Mouse (Mus musculus): ENCODE results near the gene Bcl2l2.

Bcl2l2 gene

GRCm38 (mm10) chr14:54894296-54895151 is 11.3 kb downstream of the Bcl2l2 start:
- no peak for DNase-seq

GRCm38 (mm10) chr14:54897445-54897844 is 14.3 kb downstream of the Bcl2l2 start:
- DNase-seq: no peak

DNA sequence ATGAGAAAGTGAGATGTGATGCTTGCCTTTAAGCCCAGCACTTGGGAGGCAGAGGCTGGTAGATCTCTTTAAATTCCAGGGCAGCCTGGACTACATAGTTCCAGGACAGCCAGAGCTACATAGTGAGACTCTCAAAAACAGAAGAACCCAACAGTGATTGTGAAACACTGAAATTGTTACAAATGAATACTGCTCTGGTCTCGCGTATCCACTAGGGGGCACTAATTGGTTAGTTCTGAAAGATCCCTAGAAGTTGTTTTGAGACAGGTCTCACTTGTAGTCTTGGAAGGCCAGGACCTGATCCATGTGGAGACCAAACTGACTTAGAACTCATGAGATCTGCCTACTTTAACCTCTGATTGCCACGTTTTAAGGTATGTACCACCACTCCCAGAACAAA is 17.2 kb downstream of the Bcl2l2 start:
- peak; percentile 68 for DNase-seq

- no peak for DNase-seq
Measured at GRCm38 (mm10) chr14:54903641-54904040, 20.5 kb downstream of the Bcl2l2 start.

GRCm38 (mm10) chr14:54908682-54909081 is 25.5 kb downstream of the Bcl2l2 start:
- DNase-seq: no peak

GRCm38 (mm10) chr14:54912109-54912850 is 29.1 kb downstream of the Bcl2l2 start:
- peak; percentile 23 for DNase-seq

DNA sequence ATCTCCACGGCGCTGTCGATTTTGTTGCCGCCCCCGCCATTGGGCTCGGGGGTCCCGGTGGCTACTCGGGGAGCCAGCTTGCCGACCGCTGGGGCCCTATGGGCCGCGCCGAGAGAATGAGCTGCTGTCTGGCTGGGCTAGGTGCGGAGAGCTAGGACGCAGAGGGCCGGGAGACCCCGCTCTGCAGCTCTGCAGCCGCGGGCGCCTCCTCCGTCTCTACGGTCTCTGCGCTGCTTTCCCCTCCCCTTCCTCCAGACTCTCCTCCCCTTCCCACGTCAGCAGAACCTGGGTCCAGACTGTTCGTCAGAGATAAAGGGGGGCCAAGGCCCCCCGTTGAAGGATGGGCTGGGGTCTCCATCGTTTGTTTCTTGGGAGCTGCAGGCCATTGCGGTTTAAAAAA is 29.7 kb downstream of the Bcl2l2 start, which contains the start of gene Slc22a17:
Slc22a17 (minus strand) TSS at position 247 of the 400 bp plus-strand sequence.
- peak; percentile 55 for DNase-seq

GRCm38 (mm10) chr14:54913343-54913742 is 30.2 kb downstream of the Bcl2l2 start:
- no peak for DNase-seq

- DNase-seq: no peak
Measured at GRCm38 (mm10) chr14:54920076-54920685, 37.0 kb downstream of the Bcl2l2 start.

GRCm38 (mm10) chr14:54924641-54925348 is 41.6 kb downstream of the Bcl2l2 start:
- no peak for DNase-seq

DNA sequence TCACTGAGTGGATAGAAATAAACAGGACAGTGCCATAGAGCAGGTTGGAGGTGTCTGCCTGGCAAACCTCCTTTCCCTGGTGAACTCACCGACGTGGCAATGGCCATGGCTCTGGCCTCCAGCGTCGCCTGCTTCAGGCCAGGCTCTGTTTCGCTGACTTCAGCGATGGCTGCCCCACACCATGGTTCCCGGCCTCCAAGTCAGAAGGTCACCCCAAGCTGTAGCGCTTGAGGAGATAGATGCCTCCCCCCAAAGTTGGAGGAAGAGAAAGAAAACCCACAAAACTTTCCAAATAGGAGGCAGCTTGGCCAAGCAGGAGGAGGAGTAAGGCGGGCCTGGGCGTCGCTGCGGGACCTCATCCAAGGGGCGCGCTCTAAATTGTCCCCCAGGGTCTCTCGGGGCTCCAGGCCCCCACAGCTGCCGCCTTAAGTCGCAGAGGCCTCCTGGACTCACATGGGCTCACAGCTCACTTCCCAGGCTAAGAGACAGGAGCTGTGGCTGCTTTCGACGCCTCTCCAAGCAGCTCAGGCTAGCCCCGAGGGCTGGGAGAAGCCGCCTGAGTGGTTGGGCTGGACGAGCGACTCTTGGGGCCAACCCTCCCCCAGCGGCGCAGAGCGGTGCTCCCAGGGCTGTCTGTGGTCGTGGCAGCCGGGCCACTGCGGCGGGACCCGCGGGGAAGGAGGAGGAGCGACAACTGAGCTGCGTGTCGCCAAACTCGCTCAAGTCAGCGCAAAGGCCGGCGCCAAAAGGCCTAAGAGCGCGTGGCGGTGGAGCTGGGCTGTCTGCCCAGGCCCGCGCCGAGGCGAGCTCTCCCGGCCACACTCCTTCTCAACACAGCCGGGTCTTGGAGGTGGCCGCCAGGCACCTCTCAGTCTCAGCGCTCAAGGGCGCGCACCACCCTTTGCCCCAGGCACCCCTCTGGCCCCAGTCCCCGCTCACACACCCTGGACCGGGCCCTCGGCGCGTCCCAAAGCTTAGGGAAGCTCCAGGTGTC is 42.5 kb downstream of the Bcl2l2 start, which contains the start of gene Efs:
Efs (minus strand) TSS at position 778 of the 994 bp plus-strand sequence.
- no peak for DNase-seq

DNA sequence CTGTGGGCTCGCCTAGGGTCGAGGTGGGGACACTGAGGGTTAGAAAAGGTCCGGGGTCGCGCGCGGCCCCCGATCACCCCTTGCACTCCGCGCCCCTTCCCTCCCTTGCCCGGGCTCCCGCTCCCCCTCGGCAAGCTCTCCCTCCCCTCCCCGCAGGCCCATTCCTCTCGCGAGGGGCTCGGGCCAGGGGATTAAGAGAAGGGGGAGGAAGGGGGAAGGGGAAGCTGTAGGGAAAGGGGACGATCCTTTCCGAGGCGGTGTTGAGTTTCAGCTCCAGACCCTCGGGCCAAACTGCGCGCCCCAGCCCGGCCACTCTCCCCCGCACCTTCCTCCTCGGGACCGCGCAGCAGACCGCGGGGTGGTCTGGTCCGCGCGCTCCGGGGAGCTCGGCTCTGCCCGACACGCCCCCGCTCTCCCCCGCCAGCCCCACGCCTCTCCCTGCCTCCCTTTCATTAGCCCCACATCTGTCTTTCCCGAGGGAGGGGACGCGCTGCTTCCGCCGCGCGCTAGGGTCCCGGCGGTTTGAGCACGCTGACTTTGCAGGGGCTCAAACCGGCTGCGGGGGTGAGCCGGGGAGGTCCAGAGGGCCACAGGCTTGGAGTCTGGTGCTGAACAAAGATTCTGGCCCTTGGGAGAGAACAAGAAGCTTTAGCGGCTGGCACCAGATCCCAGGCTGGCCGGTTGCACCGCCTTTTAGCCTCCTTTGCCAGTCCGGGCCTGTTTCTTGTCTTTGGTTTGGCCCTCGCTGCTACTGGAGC is 43.4 kb downstream of the Bcl2l2 start:
- DNase-seq: no peak

DNA sequence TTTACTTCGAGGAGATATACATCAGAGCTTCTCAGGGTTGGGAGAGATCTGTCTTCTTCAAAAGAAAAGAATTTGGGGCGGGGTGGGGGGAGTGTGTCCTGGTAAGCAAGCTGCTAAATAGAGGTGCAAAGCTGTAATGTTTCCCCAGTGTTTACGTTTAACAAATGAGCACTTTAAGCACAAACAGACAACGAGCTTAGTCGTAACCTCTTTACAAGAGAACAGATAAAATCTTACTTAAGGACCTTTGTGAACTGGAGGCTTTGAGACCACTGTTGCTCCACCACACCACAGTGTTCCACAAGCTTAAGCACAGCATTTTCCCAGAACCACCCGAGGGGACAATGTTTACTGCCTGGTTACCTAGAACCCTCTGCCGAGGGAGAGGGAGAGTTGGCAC is 44.1 kb downstream of the Bcl2l2 start:
- DNase-seq: no peak

DNA sequence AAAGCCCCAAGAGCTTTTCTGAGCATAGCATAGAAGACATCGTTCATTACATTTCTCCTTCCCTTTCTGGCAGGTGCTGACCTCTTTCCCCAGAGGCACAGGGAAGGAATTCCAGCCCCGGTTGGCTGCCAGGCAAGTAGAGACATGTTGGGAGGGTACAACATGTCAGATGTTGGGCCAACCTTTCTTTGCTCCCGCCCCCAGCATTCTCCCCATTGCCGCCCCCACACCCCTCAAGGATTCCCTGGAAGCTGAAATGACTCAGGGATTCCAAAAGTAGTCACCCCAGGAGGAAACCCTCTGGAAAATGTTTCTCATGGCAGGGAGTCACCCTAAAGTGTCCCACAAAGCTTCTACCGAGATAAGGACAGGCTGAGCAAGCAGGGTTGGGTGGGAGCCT is 46.6 kb downstream of the Bcl2l2 start:
- no peak for DNase-seq

- DNase-seq: no peak
Measured at GRCm38 (mm10) chr14:54930431-54930830, 47.3 kb downstream of the Bcl2l2 start.

GRCm38 (mm10) chr14:54932645-54933150 is 49.5 kb downstream of the Bcl2l2 start, which contains the start of gene Il25:
Gene Il25 (plus strand): TSS chr14:54932695.
- DNase-seq: no peak

DNA sequence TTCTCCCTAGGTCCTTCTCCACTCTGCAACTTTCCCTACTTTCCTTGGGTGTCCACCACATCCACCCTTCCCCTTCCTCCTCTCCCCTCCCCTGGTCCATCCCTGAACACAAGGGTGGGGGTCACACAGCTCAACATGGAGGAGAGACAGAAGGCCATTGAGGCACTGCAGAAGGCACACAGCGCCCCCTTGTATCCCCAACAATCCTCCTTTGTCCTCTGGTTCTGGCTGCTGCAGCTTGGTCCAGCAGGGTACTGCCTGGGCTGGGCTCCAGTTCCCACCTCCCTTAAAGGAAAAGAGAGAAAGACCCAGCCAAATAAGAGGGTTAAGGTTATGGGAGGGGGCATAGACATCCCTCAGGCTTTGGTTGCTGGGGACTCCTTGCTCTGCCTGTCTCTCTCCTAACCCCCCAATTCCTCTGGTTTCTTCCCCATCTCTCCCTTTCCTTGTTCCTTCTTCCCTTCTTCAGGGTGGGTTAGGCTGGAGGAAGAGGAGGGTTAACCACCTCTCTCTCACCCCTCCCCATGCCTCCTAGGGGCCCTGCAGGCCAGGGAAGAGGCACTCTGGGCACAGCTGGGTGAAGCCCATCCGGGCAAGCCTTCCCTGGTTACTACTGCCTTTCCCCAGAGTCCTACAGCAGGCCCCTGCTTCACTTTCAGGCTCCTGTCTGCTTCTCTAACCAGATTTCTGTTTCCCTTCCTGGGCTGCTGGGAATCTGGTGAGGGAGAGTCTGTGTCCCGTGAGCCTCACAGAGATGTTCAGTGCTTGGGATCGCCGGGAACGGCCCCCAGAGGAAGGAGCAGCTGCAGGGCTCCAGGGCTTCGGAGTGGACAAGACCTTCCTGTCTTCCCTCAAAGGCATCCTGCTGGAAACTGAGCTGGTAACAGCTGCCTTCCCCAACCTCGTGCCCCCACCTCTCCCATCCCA is 53.0 kb downstream of the Bcl2l2 start, which contains the start of gene Cmtm5:
Cmtm5 (plus strand) TSS at position 358 of the 927 bp plus-strand sequence.
- DNase-seq: no peak

DNA sequence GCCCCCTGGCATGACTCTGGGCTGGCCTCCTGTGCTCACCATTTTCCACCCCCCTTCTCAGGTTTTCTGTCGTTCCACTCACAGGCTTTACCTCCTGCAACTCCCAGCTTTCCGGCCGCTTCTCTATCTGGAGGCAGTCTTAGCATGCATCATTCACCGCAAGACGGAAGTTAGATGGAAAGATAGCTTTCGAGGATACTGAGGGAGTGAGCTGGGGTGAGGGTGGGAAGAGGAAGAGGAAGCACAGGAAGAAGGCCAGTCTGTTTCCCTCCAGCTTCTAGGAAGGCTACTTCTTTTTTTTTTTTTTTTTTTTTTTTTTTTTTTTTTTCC is 53.6 kb downstream of the Bcl2l2 start:
- DNase-seq: no peak

Data from thymus, postnatal 14 days (tissue).